Mouse (Mus musculus) CH12.LX (cell line): ENCODE results near the gene Pde4b.

Source experiments
- BHLHE40 ChIP-seq: IDR thresholded peaks from 2 replicates; pipeline ENCODE4 v1.6.1; 2011; ENCODE audit warnings: mild to moderate bottlenecking, low read depth, low read length, improper control_type of control experiment
- CTCF ChIP-seq, 2 experiments: IDR thresholded peaks in 1 of 2; conservative IDR thresholded peaks in 1 of 2; 2 replicates each; pipeline ENCODE4 v1.5.1; 2011 to 2012; ENCODE audit warnings: low read depth in 2 of 2, low read length in 2 of 2, improper control_type of control experiment in 1 of 2, inconsistent platforms in 1 of 2, mild to moderate bottlenecking in 1 of 2, moderate library complexity in 1 of 2
- NELFE ChIP-seq: IDR thresholded peaks from 2 replicates; pipeline ENCODE4 v1.6.1; 2011; ENCODE audit warnings: low read depth, low read length, improper control_type of control experiment
- ZMIZ1 ChIP-seq: IDR thresholded peaks from 2 replicates; pipeline ENCODE4 v1.6.1; 2012; ENCODE audit warnings: low read depth, mild to moderate bottlenecking, inconsistent platforms, low read length, improper control_type of control experiment

DNA sequence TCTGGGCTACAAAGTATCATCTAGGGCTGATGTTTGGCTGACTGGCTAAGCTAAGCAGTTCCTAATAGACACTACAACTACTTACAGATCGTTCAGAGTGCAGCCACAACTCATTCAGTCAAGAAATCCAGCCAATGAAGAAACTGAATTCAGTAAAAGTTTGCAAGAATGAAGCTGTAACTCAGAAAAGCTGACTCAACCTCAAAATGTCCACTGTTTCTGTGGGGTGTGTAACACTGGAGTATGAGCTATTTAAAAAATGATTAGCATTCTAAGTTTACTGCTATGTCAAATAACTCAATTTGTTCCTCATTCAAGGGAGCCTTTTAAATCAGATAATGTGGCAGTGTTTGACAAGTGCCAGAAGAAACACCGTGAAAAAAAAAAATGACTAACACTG is 469.7 kb downstream of the Pde4b start:
- TF ChIP-seq ZMIZ1, result no peak
- no peak for TF ChIP-seq CTCF (conservative IDR thresholded peaks at IDR 0.05 in 1 of 2, IDR thresholded peaks at IDR 0.05 in 1 of 2; ENCODE audit: low read depth in 2 of 2, low read length in 2 of 2)
- no peak for TF ChIP-seq BHLHE40
- TF ChIP-seq NELFE, result no peak
